In genomic region chr6:24894874-24895183, GRCm38 (mm10) we compare ENCODE assay signal across 9 mouse cellular contexts. TPM values are rescaled to one million over a fixed set of nuclear protein-coding genes. Genes with fewer than 3 reads are reported as not detected.
A peak's percentile ranks its signal among the peaks of the same experiment; 100 is the strongest.
DNase-seq lines count a peak whose midpoint lies in the region; ATAC-seq and TF ChIP-seq lines count a peak whose summit lies in the region.
"Had no signal": no experiment of that assay in that cellular context is flagged by ENCODE, and none has a peak within 500 bp of the region (broad histone marks: within the 10 kb centered on the region; RNA-seq: fewer than 3 reads in every experiment).

No protein-coding gene starts in this region.

- no peaks in the 10 kb centered on the region for H3K36me3 ChIP-seq in lung, embryonic 14.5 days (ENCODE audit: insufficient read depth)
- H3K36me3 ChIP-seq in forebrain, embryonic 11.5 days (ENCODE audit: control insufficient read depth, insufficient read depth, low read length): no peaks in the 10 kb centered on the region
- no peaks in the 10 kb centered on the region for H3K36me3 ChIP-seq in hindbrain, embryonic 16.5 days (ENCODE audit: control insufficient read depth, insufficient read depth, low read length)
- no peaks in the 10 kb centered on the region for H3K36me3 ChIP-seq in neural tube, embryonic 13.5 days

- H3K4me1 ChIP-seq in lung, embryonic 14.5 days (ENCODE audit: insufficient read depth): no peaks in the 10 kb centered on the region
- no peaks in the 10 kb centered on the region for H3K4me1 ChIP-seq in forebrain, embryonic 11.5 days (replicated peaks; ENCODE audit: control insufficient read depth, insufficient read depth, low read length)
- no peaks in the 10 kb centered on the region for H3K4me1 ChIP-seq in hindbrain, embryonic 16.5 days (ENCODE audit: control insufficient read depth, insufficient read depth, low read depth, low read length)
- H3K4me1 ChIP-seq in neural tube, embryonic 13.5 days (replicated peaks): no peaks in the 10 kb centered on the region; the same call in 1 of the 2 replicates

- no peak for TF ChIP-seq CTCF in lung, embryonic 14.5 days (IDR thresholded peaks at IDR 0.05; ENCODE audit: low read depth)

- no peak overlapping the region for H3K27ac ChIP-seq in lung, embryonic 14.5 days (ENCODE audit: low read depth)
- H3K27ac ChIP-seq in forebrain, embryonic 11.5 days (ENCODE audit: low read depth, low read length): no peak overlapping the region
- H3K27ac ChIP-seq in hindbrain, embryonic 16.5 days (ENCODE audit: low read depth, low read length): no peak overlapping the region
- no peak overlapping the region for H3K27ac ChIP-seq in neural tube, embryonic 13.5 days (replicated peaks)

- peak overlapping the region; percentile 18; the same call in 1 of the 2 replicates for H3K4me3 ChIP-seq in lung, embryonic 14.5 days (ENCODE audit: low read depth, low read length)
- H3K4me3 ChIP-seq in forebrain, embryonic 11.5 days (ENCODE audit: low read depth, low read length): no peak overlapping the region
- no peak overlapping the region for H3K4me3 ChIP-seq in hindbrain, embryonic 16.5 days (ENCODE audit: low read length)
- peak overlapping the region; percentile 21; the same call in 1 of the 2 replicates for H3K4me3 ChIP-seq in neural tube, embryonic 13.5 days

- H3K9me3 ChIP-seq in lung, embryonic 14.5 days (ENCODE audit: low read depth, low read length): no peaks in the 10 kb centered on the region
- no peaks in the 10 kb centered on the region for H3K9me3 ChIP-seq in forebrain, embryonic 11.5 days (ENCODE audit: control insufficient read depth, low read length)
- no peaks in the 10 kb centered on the region for H3K9me3 ChIP-seq in hindbrain, embryonic 16.5 days (ENCODE audit: control insufficient read depth, low read length)
- H3K9me3 ChIP-seq in neural tube, embryonic 13.5 days: no peaks in the 10 kb centered on the region

- H3K4me2 ChIP-seq in lung, embryonic 14.5 days: peak overlapping the region; percentile 38
- H3K4me2 ChIP-seq in forebrain, embryonic 11.5 days (ENCODE audit: low read depth, low read length, severe bottlenecking): no peak overlapping the region
- H3K4me2 ChIP-seq in hindbrain, embryonic 16.5 days (ENCODE audit: low read length): peak overlapping the region; percentile 18; the same call in 1 of the 2 replicates
- H3K4me2 ChIP-seq in neural tube, embryonic 13.5 days: peak overlapping the region; percentile 31

- DNase-seq in lung, embryonic 14.5 days: no peak
- no peak for DNase-seq in lung, postnatal 14 days
- no peak for DNase-seq in forebrain, embryonic 11.5 days (ENCODE audit: low spot score)
- no peak for DNase-seq in cerebellum, adult 11-12 months
- DNase-seq in layer of hippocampus, postnatal 36 days: no peak

- 33% methylated on average over 2 of the region's 2 CpGs for WGBS in lung, embryonic 14.5 days
- WGBS in forebrain, embryonic 11.5 days: 61% methylated on average over 2 of the region's 2 CpGs
- 32% methylated on average over 2 of the region's 2 CpGs for WGBS in hindbrain, embryonic 16.5 days
- WGBS in neural tube, embryonic 13.5 days: 24% methylated on average over 2 of the region's 2 CpGs

- no peak for ATAC-seq in lung, embryonic 14.5 days (ENCODE audit: insufficient read depth)
- 0 out of 2 replicates have a peak, but pooled peaks have one; percentile 31 for ATAC-seq in forebrain, embryonic 11.5 days (replicated peaks; ENCODE audit: low FRiP score)
- ATAC-seq in hindbrain, embryonic 16.5 days: 0 out of 2 replicates have a peak, but pooled peaks have one; percentile 11
- no peak for ATAC-seq in neural tube, embryonic 13.5 days (ENCODE audit: low read depth)

- H3K27me3 ChIP-seq in lung, embryonic 14.5 days (ENCODE audit: insufficient read depth, low read length): no peaks in the 10 kb centered on the region
- no peaks in the 10 kb centered on the region for H3K27me3 ChIP-seq in forebrain, embryonic 11.5 days (ENCODE audit: control insufficient read depth, insufficient read depth, low read length)
- H3K27me3 ChIP-seq in hindbrain, embryonic 16.5 days (replicated peaks; ENCODE audit: control insufficient read depth, insufficient read depth, low read length): no peaks in the 10 kb centered on the region
- no peaks in the 10 kb centered on the region for H3K27me3 ChIP-seq in neural tube, embryonic 13.5 days

- H3K9ac ChIP-seq in lung, embryonic 14.5 days: no peak overlapping the region; the same call in 1 of the 2 replicates
- no peak overlapping the region for H3K9ac ChIP-seq in forebrain, embryonic 11.5 days (ENCODE audit: low read length)
- H3K9ac ChIP-seq in hindbrain, embryonic 16.5 days (ENCODE audit: low read depth, low read length): no peak overlapping the region
- H3K9ac ChIP-seq in neural tube, embryonic 13.5 days: no peak overlapping the region

RNA-seq across cellular contexts. Expression of gene Hyal5, which starts 37.0 kb away (rescaled TPM):
- not detected in 2 replicates for polyA plus RNA-seq in lung, embryonic 14.5 days (2014; fragmentation: Nextera tagmentation; extraction: Ambion mirVana)
- not detected in 2 replicates for polyA plus RNA-seq in forebrain, embryonic 11.5 days (2014; fragmentation: Nextera tagmentation; extraction: Ambion mirVana)
- polyA plus RNA-seq in hindbrain, embryonic 16.5 days (2015; fragmentation: Nextera tagmentation; extraction: Ambion mirVana): not detected in 2 replicates
- not detected in 2 replicates for polyA plus RNA-seq in neural tube, embryonic 13.5 days (2015; fragmentation: Nextera tagmentation; extraction: Ambion mirVana)
- not detected for total RNA-seq in layer of hippocampus, postnatal 36 days (2021)
- total RNA-seq: midbrain, postnatal 0 days had no signal
- polyA plus RNA-seq: large intestine, adult 2 months; midbrain, postnatal 0 days had no signal

Comparison
In these comparisons a context has a peak if more than half of its experiments do, and no peak if none do; other contexts are left out.
1. ATAC-seq: peak in forebrain, embryonic 11.5 days (single experiment) and hindbrain, embryonic 16.5 days (single experiment); none in lung, embryonic 14.5 days (single experiment) and neural tube, embryonic 13.5 days (single experiment).
2. H3K4me3 ChIP-seq: peak in lung, embryonic 14.5 days (single experiment) and neural tube, embryonic 13.5 days (single experiment); none in forebrain, embryonic 11.5 days (single experiment) and hindbrain, embryonic 16.5 days (single experiment).